Mouse (Mus musculus): ENCODE measurements at regions not wholly inside any gene's neighbourhood (a gene's known extent, or its start where the extent isn't known, plus 50 kb on each side); places are given as distances from the start of the nearest gene placed in this dataset.

GRCm38 (mm10) chr15:40364221-40364621 is 230.1 kb downstream of the 9330182O14Rik start:
- TF ChIP-seq CTCF (IDR thresholded peaks at IDR 0.05; ENCODE audit: borderline replicate concordance, extremely low read depth, insufficient read depth, insufficient read length): no peak
- TF ChIP-seq POLR2A (IDR thresholded peaks at IDR 0.05; ENCODE audit: borderline replicate concordance, extremely low read depth, insufficient read depth, insufficient read length, poor library complexity, severe bottlenecking): no peak
